Mouse (Mus musculus): Measurements from ENCODE around the gene Stk32c. TPM values are rescaled to one million over a fixed set of nuclear protein-coding genes. Genes with fewer than 3 reads are reported as not detected.

Stk32c gene
- polyA plus RNA-seq, 1 experiment from 2014 or later = 1.2 TPM

Other genes with a start within 250 kb of the Stk32c start
- gene Dpysl4, start 127.3 kb downstream of the Stk32c start, polyA plus RNA-seq (2014; fragmentation: Nextera tagmentation; extraction: Ambion mirVana) = 211 and 216 TPM in 2 replicates
- gene Lrrc27, start 319 bp downstream of the Stk32c start, polyA plus RNA-seq (2014; fragmentation: Nextera tagmentation; extraction: Ambion mirVana) = 5.2 and 6.2 TPM in 2 replicates
- gene Pwwp2b, start 35.2 kb upstream of the Stk32c start, polyA plus RNA-seq (2014; fragmentation: Nextera tagmentation; extraction: Ambion mirVana) = 5.2 and 5.3 TPM in 2 replicates
- 28.1 and 34.1 TPM in 2 replicates for gene Inpp5a, start 175.8 kb upstream of the Stk32c start, polyA plus RNA-seq (2014; fragmentation: Nextera tagmentation; extraction: Ambion mirVana)

All from hindbrain, embryonic 14.5 days (tissue).